Mouse (Mus musculus) kidney, adult 2 months (tissue): ENCODE measurements around the gene Insm1. TPM values are rescaled to one million over a fixed set of nuclear protein-coding genes. Genes with fewer than 3 reads are reported as not detected.

ENCODE experiments used
- DNase-seq: peaks from one replicate; pipeline ENCODE4 v3.0.0; 2021
- H3K27ac ChIP-seq: fragments of 200-500 bp; 2 replicates; pipeline ENCODE4 v1.5.1; 2012; ENCODE audit warnings: low read depth, low read length, control low read depth, inconsistent platforms; ENCODE audit not compliant: insufficient read depth
- H3K27me3 ChIP-seq: fragments of 200-500 bp; replicated peaks from 2 replicates; pipeline ENCODE4 v1.6.1; 2012; ENCODE audit warnings: mild to moderate bottlenecking, moderate library complexity, low read length, inconsistent platforms; ENCODE audit not compliant: control insufficient read depth, insufficient read depth
- H3K36me3 ChIP-seq: fragments of 200-500 bp; 2 replicates; pipeline ENCODE4 v1.6.1; 2012; ENCODE audit warnings: mild to moderate bottlenecking, moderate library complexity, low read length, inconsistent platforms; ENCODE audit not compliant: control insufficient read depth, insufficient read depth
- H3K4me1 ChIP-seq: fragments of 200-500 bp; 2 replicates; pipeline ENCODE4 v1.6.1; 2011; ENCODE audit warnings: low read length; ENCODE audit not compliant: control insufficient read depth, insufficient read depth
- H3K4me3 ChIP-seq: fragments of 200-500 bp; 2 replicates; pipeline ENCODE4 v1.5.1; 2011; ENCODE audit warnings: mild to moderate bottlenecking, low read depth, low read length, control low read depth; ENCODE audit not compliant: insufficient read depth
- CTCF ChIP-seq: fragments of 200-500 bp; conservative IDR thresholded peaks from 2 replicates; pipeline ENCODE4 v1.5.1; 2011; ENCODE audit warnings: low read depth, mild to moderate bottlenecking, control low read depth, low read length, moderate library complexity, mixed read lengths; ENCODE audit not compliant: insufficient read depth, insufficient read length
- POLR2A ChIP-seq: fragments of 200-500 bp; IDR thresholded peaks from one replicate; pipeline ENCODE4 v1.6.1; 2011; ENCODE audit warnings: low read depth, low read length, control low read depth
- WGBS: fragments of 180-500 bp; shearing (Covaris S2); methylation state at CpG from one replicate; pipeline ENCODE4 v1.1.7; 2018; 5-methylcytosine and 5-hydroxymethylcytosine counted together
- polyA plus RNA-seq: library from polyadenylated mRNA; depleted of rRNA; stranded (reverse); fragments of >200 nt; gene quantifications from 2 replicates; pipeline ENCODE4 v1.2.3, GENCODE M21; 2012

Insm1 gene
- polyA plus RNA-seq, 1 experiment: 0.17 TPM

DNA sequence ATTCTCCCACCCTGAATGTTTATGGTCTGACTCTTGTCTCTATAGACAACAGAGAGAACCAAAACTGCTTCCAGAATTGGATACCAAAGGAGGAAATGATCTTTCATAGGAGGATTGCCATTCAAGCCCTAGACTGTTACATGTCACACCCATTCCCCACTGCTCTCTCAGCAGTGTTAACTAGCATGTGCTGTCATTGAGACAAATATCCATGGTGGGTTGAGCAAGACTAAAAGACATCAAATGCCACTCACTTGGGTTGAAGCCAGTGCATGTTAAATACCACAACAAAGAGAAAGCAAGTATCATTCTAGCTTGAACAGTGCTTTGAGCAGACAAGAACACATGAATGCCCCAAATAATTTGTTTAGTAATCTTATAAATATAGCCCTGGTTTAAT is 41.2 kb downstream of the Insm1 start:
- Histone ChIP-seq H3K36me3 (no peaks in the 10 kb centered on the region), H3K27ac (no peak overlapping the region), H3K4me3 (no peak overlapping the region), H3K27me3 (no peaks in the 10 kb centered on the region), H3K4me1 (no peaks in the 10 kb centered on the region)
- DNase-seq: no peak
- TF ChIP-seq CTCF: no peak
- TF ChIP-seq POLR2A: no peak

DNA sequence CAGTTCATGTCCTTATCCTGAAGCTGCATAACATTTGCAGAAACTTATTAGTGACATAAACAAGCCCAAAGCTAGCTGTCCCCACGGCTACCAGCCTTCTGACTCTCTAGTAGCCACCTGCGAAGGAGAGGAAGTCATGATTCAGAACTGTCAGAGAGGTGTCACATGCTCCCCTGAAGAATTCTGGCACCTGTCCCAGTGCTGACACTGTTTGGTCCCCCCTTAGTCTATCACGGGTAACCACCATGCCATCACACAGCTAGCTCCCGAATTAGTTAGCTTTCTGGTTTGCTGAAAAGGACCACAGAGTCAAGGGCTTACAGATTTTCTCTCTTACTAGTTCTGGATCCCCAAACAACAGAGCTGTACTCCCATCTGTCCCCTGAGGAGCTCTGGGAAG is 43.3 kb downstream of the Insm1 start:
- H3K4me3 ChIP-seq: no peak overlapping the region
- H3K27ac ChIP-seq: no peak overlapping the region
- 40% methylated on average over 4 of the region's 4 CpGs for WGBS
- TF ChIP-seq POLR2A: no peak
- TF ChIP-seq CTCF: no peak
- DNase-seq: peak; percentile 15
- H3K27me3 ChIP-seq: no peaks in the 10 kb centered on the region
- H3K36me3 ChIP-seq: no peaks in the 10 kb centered on the region
- no peaks in the 10 kb centered on the region for H3K4me1 ChIP-seq

DNA sequence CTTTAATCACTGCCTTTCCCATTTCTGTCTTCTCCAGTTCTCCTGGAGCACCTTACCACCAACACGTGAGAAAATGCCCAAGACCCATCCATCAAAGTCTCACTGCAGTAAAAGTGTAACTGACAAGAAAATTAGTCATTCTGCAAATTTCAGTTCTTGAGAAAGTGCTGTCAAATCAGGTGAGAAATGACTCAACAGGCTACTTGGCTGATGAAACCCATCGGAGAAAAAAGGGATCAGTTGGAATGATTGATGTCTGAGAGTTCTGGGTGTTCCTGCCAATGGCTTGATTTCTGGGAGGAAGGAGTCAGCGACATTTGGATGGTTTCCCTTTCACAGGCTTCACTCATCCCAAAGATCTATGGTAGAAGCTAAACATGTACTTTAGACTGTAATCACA is 44.8 kb downstream of the Insm1 start:
- H3K27me3 ChIP-seq: no peaks in the 10 kb centered on the region
- no peaks in the 10 kb centered on the region for H3K4me1 ChIP-seq
- WGBS: 67% methylated on average over 3 of the region's 3 CpGs
- H3K36me3 ChIP-seq: no peaks in the 10 kb centered on the region
- TF ChIP-seq POLR2A (no peak), CTCF (no peak)
- H3K27ac ChIP-seq: no peak overlapping the region
- no peak for DNase-seq
- H3K4me3 ChIP-seq: no peak overlapping the region
